Mouse (Mus musculus): ENCODE results near the gene Ofcc1. TPM values are rescaled to one million over a fixed set of nuclear protein-coding genes. Genes with fewer than 3 reads are reported as not detected.

Gene Ofcc1
- polyA plus RNA-seq, 1 experiment from 2014 or later = not detected

- no peak for ATAC-seq (ENCODE audit: insufficient read depth)
- H3K4me3 ChIP-seq (replicated peaks) = no peak overlapping the region
- no peak overlapping the region for H3K4me2 ChIP-seq
Measured at GRCm38 (mm10) chr13:40315158-40315792, 46.0 kb downstream of the Ofcc1 start.

GRCm38 (mm10) chr13:40292891-40293290, 68.4 kb downstream of the Ofcc1 start:
- Histone ChIP-seq H3K36me3 (replicated peaks) (no peaks in the 10 kb centered on the region), H3K27ac (replicated peaks) (no peak overlapping the region), H3K9ac (no peak overlapping the region), H3K4me2 (no peak overlapping the region), H3K9me3 (replicated peaks) (no peaks in the 10 kb centered on the region), H3K27me3 (no peaks in the 10 kb centered on the region), H3K4me1 (replicated peaks) (no peaks in the 10 kb centered on the region), H3K4me3 (replicated peaks) (no peak overlapping the region)
- no peak for ATAC-seq (ENCODE audit: insufficient read depth)
- 52% methylated on average over 2 of the region's 2 CpGs for WGBS (ENCODE audit: insufficient replicate concordance)

More at GRCm38 (mm10) chr13:40315158-40315792, 46.0 kb downstream of the Ofcc1 start:
- no peaks in the 10 kb centered on the region for H3K9me3 ChIP-seq (replicated peaks)
- no peaks in the 10 kb centered on the region for H3K27me3 ChIP-seq
- 48% methylated on average over 4 of the region's 4 CpGs for WGBS (ENCODE audit: insufficient replicate concordance)
- no peak overlapping the region for H3K9ac ChIP-seq
- H3K36me3 ChIP-seq (replicated peaks) = no peaks in the 10 kb centered on the region
- H3K27ac ChIP-seq (replicated peaks) = no peak overlapping the region
- no peaks in the 10 kb centered on the region for H3K4me1 ChIP-seq (replicated peaks)

GRCm38 (mm10) chr13:40290846-40291245, 70.4 kb downstream of the Ofcc1 start:
- Histone ChIP-seq H3K9me3 (replicated peaks) (no peaks in the 10 kb centered on the region), H3K27me3 (no peaks in the 10 kb centered on the region), H3K4me3 (replicated peaks) (no peak overlapping the region), H3K4me2 (no peak overlapping the region), H3K4me1 (replicated peaks) (no peaks in the 10 kb centered on the region), H3K36me3 (replicated peaks) (no peaks in the 10 kb centered on the region), H3K27ac (replicated peaks) (no peak overlapping the region), H3K9ac (no peak overlapping the region)
- WGBS (ENCODE audit: insufficient replicate concordance) = 68% methylated on average over 10 of the region's 10 CpGs
- no peak for ATAC-seq (ENCODE audit: insufficient read depth)

- H3K36me3 ChIP-seq (replicated peaks) = no peaks in the 10 kb centered on the region
- 11% methylated on average over 4 of the region's 4 CpGs for WGBS (ENCODE audit: insufficient replicate concordance)
- H3K4me3 ChIP-seq (replicated peaks) = no peak overlapping the region
- H3K27me3 ChIP-seq = no peaks in the 10 kb centered on the region
- no peak overlapping the region for H3K4me2 ChIP-seq
- ATAC-seq (ENCODE audit: insufficient read depth) = no peak
- H3K27ac ChIP-seq (replicated peaks) = no peak overlapping the region
- H3K9ac ChIP-seq = no peak overlapping the region
- no peaks in the 10 kb centered on the region for H3K9me3 ChIP-seq (replicated peaks)
- no peaks in the 10 kb centered on the region for H3K4me1 ChIP-seq (replicated peaks)
Measured at GRCm38 (mm10) chr13:40288650-40289049, 72.6 kb downstream of the Ofcc1 start.

- Histone ChIP-seq H3K36me3 (replicated peaks) (no peaks in the 10 kb centered on the region), H3K27ac (replicated peaks) (no peak overlapping the region), H3K9me3 (replicated peaks) (no peaks in the 10 kb centered on the region), H3K4me2 (no peak overlapping the region), H3K4me3 (replicated peaks) (no peak overlapping the region), H3K9ac (no peak overlapping the region), H3K4me1 (replicated peaks) (no peaks in the 10 kb centered on the region), H3K27me3 (no peaks in the 10 kb centered on the region)
- no peak for ATAC-seq (ENCODE audit: insufficient read depth)
- 71% methylated on average over 21 of the region's 21 CpGs for WGBS (ENCODE audit: insufficient replicate concordance)
Measured at GRCm38 (mm10) chr13:40287266-40288002, 73.8 kb downstream of the Ofcc1 start.

GRCm38 (mm10) chr13:40285234-40285791, 75.9 kb downstream of the Ofcc1 start:
- Histone ChIP-seq H3K4me2 (no peak overlapping the region), H3K36me3 (replicated peaks) (no peaks in the 10 kb centered on the region), H3K27me3 (no peaks in the 10 kb centered on the region), H3K27ac (replicated peaks) (no peak overlapping the region), H3K9ac (no peak overlapping the region), H3K9me3 (replicated peaks) (no peaks in the 10 kb centered on the region), H3K4me1 (replicated peaks) (no peaks in the 10 kb centered on the region), H3K4me3 (replicated peaks) (no peak overlapping the region)
- 72% methylated on average over 15 of the region's 15 CpGs for WGBS (ENCODE audit: insufficient replicate concordance)
- no peak for ATAC-seq (ENCODE audit: insufficient read depth)

GRCm38 (mm10) chr13:40280616-40281015, 80.6 kb downstream of the Ofcc1 start:
- Histone ChIP-seq H3K27ac (replicated peaks) (no peak overlapping the region), H3K4me2 (no peak overlapping the region), H3K27me3 (no peaks in the 10 kb centered on the region), H3K36me3 (replicated peaks) (no peaks in the 10 kb centered on the region), H3K9ac (no peak overlapping the region), H3K9me3 (replicated peaks) (no peaks in the 10 kb centered on the region), H3K4me1 (replicated peaks) (no peaks in the 10 kb centered on the region), H3K4me3 (replicated peaks) (no peak overlapping the region)
- no peak for ATAC-seq (ENCODE audit: insufficient read depth)
- WGBS (ENCODE audit: insufficient replicate concordance) = 54% methylated on average over 5 of the region's 5 CpGs

GRCm38 (mm10) chr13:40267546-40267945, 93.7 kb downstream of the Ofcc1 start:
- no peak for ATAC-seq (ENCODE audit: insufficient read depth)
- no peaks in the 10 kb centered on the region for H3K4me1 ChIP-seq (replicated peaks)
- H3K9me3 ChIP-seq (replicated peaks) = no peaks in the 10 kb centered on the region
- no peak overlapping the region for H3K4me2 ChIP-seq
- WGBS (ENCODE audit: insufficient replicate concordance) = 66% methylated on average over 9 of the region's 9 CpGs
- H3K4me3 ChIP-seq (replicated peaks) = no peak overlapping the region
- no peak overlapping the region for H3K27ac ChIP-seq (replicated peaks)
- no peak overlapping the region for H3K9ac ChIP-seq
- no peaks in the 10 kb centered on the region for H3K36me3 ChIP-seq (replicated peaks)
- H3K27me3 ChIP-seq = no peaks in the 10 kb centered on the region

- Histone ChIP-seq H3K4me1 (replicated peaks) (no peaks in the 10 kb centered on the region), H3K36me3 (replicated peaks) (no peaks in the 10 kb centered on the region), H3K4me2 (no peak overlapping the region), H3K9ac (no peak overlapping the region), H3K27ac (replicated peaks) (no peak overlapping the region), H3K4me3 (replicated peaks) (no peak overlapping the region), H3K9me3 (replicated peaks) (no peaks in the 10 kb centered on the region), H3K27me3 (no peaks in the 10 kb centered on the region)
- WGBS (ENCODE audit: insufficient replicate concordance) = 71% methylated on average over 16 of the region's 16 CpGs
- no peak for ATAC-seq (ENCODE audit: insufficient read depth)
Measured at GRCm38 (mm10) chr13:40263087-40263807, 98.0 kb downstream of the Ofcc1 start.

- Histone ChIP-seq H3K27me3 (no peaks in the 10 kb centered on the region), H3K9me3 (replicated peaks) (no peaks in the 10 kb centered on the region), H3K9ac (no peak overlapping the region), H3K4me1 (replicated peaks) (no peaks in the 10 kb centered on the region), H3K36me3 (replicated peaks) (no peaks in the 10 kb centered on the region), H3K27ac (replicated peaks) (no peak overlapping the region), H3K4me2 (no peak overlapping the region), H3K4me3 (replicated peaks) (no peak overlapping the region)
- no peak for ATAC-seq (ENCODE audit: insufficient read depth)
- WGBS (ENCODE audit: insufficient replicate concordance) = 64% methylated on average over 5 of the region's 5 CpGs
Measured at GRCm38 (mm10) chr13:40258757-40259156, 102.5 kb downstream of the Ofcc1 start.

GRCm38 (mm10) chr13:40243821-40244220, 117.4 kb downstream of the Ofcc1 start:
- Histone ChIP-seq H3K4me3 (replicated peaks) (no peak overlapping the region), H3K27me3 (no peaks in the 10 kb centered on the region), H3K9me3 (replicated peaks) (no peaks in the 10 kb centered on the region), H3K9ac (no peak overlapping the region), H3K27ac (replicated peaks) (no peak overlapping the region), H3K36me3 (replicated peaks) (no peaks in the 10 kb centered on the region), H3K4me2 (no peak overlapping the region), H3K4me1 (replicated peaks) (no peaks in the 10 kb centered on the region)
- 70% methylated on average over 6 of the region's 6 CpGs for WGBS (ENCODE audit: insufficient replicate concordance)
- no peak for ATAC-seq (ENCODE audit: insufficient read depth)

Measured in liver, embryonic 15.5 days (tissue).